Mouse (Mus musculus) adipose tissue, adult 10 weeks (tissue): ENCODE data around the gene Opn3. TPM values are rescaled to one million over a fixed set of nuclear protein-coding genes. Genes with fewer than 3 reads are reported as not detected.

Experiments used
- polyA plus RNA-seq: library from polyadenylated mRNA; stranded (reverse); fragments of 350-450 nt; fragmentation: Illumina TruSeq; extraction: RNeasy Lipid Tissue Mini Kit (QIAGEN cat#74804); gene quantifications from one replicate; pipeline ENCODE4 v1.2.3, GENCODE M21; 2014; ENCODE audit warnings: low read depth, low replicate concordance

The Opn3 gene
- polyA plus RNA-seq = 13.0 TPM

DNA sequence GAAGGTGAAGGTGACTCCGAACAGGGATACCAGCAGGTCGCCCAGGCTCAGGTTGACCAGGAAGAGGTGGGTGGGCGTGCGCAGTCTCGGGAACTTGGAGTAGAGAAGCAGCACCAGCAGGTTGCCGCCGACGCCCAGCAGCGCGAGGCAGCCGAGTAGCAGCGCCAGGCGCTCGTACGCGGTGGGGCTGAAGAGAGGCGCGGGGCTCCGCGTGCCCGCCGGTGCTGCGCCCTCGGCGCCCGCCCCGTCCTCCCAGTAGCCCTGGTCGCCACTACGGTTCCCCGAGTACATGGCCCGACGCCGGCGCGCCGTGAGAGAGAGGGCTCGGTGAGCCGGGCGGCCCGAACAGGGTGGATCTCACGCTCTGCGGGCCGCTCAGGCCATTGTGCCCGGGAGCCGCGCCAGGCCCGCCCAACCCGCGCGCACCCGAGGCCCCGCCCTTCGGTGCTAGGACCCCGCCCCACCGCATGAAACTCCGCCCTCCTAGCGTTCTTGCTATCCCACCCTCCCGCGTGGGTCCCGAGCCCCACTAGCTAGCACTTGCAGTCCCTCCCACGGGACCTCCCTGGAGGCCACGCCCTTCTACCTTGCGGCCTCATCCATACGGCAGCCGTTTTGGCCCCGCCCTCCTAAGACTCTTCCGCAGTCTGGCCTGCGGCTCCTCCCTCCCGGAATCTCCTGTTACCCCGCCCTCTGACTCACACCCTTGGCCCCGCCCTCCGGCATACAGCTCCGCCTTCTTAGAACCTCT lies at the start of gene Opn3, which contains the start of gene Chml:
Opn3 (minus strand) TSS at position 531 of the 751 bp plus-strand sequence.
Chml (minus strand) TSS at position 656 of the 751 bp plus-strand sequence.

DNA sequence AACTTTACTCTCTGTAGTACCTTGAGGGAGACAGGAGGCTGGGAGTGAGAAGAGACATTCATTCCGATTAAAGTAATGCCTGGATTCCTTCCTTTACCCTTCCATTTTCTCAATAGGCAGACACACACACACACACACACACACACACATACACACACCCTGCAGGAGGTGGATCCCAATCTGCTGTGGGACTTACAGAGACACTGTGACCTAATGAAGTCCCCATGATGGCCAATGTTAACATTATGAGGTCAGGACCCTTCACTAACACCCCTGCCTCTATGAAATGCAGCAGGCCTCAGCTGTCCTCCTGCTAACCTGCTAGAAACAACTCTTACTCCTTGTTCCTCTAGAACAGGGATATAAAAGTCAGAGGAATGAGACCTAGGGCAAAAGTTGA lies 5.7 kb upstream of the Opn3 start, which contains the start of gene Wdr64:
Wdr64 (plus strand) TSS at position 301 of the 400 bp plus-strand sequence.

GRCm38 (mm10) chr1:175625257-175625879 lies 67.2 kb downstream of the Opn3 start, which contains the start of gene Fh1:
Gene Fh1 (minus strand): TSS chr1:175625635.

GRCm38 (mm10) chr1:175619814-175620431 lies 72.7 kb downstream of the Opn3 start, which contains the start of gene Kmo:
Gene Kmo (plus strand): TSS chr1:175620381.

Other genes starting within 250 kb of the Opn3 start
- gene Rgs7, start 200.3 kb downstream of the Opn3 start, polyA plus RNA-seq = 3.1 TPM
- 2.7 TPM for gene Kmo, start 72.4 kb downstream of the Opn3 start, polyA plus RNA-seq
- 73.4 TPM for gene Fh1, start 67.1 kb downstream of the Opn3 start, polyA plus RNA-seq
- 3.6 TPM for gene Chml, start 125 bp upstream of the Opn3 start, polyA plus RNA-seq
- gene Wdr64, start 5.8 kb upstream of the Opn3 start, polyA plus RNA-seq = 1.6 TPM
- gene Exo1, start 187.8 kb upstream of the Opn3 start, polyA plus RNA-seq = 0.78 TPM
- gene Gm38100, start 227.6 kb upstream of the Opn3 start, polyA plus RNA-seq = not detected